Mouse (Mus musculus): ENCODE measurements around the gene Brd7. TPM values are rescaled to one million over a fixed set of nuclear protein-coding genes. Genes with fewer than 3 reads are reported as not detected.

Brd7 gene
- 10 to 100 TPM; 52.6 to 52.9 TPM for polyA plus RNA-seq (2017; shearing (Covaris generic))

DNA sequence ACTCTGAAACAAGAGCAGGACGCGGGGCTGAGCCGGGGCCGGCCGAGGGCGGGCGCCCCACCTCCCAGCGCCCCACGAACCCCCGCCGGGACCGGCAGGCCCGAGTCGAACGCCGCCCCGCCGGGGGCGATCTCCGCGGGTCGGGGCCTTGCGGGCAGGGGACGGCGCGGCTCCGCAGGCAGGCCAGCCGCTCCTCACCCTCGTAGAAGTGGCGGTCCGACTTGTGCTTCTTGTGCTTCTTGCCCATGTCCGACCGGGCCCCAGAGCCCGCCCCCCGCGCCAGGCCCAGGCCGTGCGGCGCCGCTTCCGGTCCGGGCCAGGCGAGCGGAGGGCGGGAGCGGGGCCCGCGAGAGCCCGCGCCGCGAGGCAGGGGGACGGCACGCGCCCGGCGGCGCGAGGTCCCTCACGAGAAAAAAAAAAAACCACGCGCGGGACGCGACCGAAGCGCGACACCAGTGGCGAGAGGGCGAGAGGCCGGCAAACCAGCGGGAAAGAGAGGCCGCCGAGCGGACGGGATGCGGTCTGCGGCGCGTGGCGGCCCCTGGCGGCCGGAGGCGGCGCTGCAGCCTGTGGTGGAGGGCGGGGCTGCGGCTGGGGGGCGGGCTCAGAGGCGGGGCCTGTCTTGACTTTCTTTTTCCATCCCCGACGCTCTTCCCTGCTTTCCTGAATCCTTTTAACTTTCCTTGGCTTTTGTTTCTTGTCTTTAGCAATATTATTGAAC is at the start of gene Brd7:
Brd7 (minus strand) TSS at position 487 of the 721 bp plus-strand sequence.
- ATAC-seq = peak; percentile 81

DNA sequence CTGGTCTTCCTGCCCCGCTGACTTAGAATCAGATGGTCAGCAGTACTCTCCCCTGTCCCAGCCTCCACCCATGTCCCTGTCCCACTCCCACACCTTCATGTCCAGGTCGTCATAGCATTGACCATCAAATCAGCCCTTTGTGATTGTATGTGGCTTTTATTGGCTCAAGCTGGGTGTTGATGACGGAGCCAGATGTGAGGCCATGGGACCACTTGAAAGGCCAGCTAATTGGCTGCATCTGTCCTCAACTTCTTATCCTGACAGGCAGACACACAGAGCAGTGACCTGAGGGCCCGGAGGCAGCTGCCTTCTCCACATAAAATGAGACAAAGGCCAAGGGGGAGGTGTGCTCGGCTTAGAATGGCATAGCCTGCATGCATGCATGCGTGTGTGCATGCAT is 49.5 kb upstream of the Brd7 start:
- ATAC-seq = no peak

DNA sequence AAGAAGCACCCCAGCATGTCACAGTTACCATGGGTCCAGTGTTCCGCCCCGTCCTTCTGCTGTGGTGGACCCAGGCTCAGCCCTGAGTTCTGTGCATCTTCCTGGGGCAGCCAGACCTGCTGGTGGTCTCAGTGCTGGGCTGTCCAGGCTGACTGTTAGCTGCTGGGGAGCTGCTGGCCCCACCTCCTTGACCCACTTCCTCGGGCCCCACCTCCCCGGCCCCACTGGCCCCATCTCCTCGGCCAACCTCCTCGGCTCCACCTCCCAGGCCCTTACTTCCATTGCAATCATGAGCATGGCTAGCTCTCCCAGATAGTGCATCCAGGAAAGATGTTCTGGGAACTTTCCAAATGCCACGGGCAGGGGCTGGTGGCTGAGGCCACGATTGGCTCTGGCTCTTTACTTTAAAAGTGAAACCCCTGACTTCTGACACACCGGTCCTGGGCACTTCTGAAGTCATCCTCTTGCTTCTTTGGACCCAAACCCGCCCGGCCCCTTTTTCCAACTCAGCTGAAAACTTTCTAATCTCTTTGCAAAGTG is 47.5 kb upstream of the Brd7 start:
- ATAC-seq = no peak

DNA sequence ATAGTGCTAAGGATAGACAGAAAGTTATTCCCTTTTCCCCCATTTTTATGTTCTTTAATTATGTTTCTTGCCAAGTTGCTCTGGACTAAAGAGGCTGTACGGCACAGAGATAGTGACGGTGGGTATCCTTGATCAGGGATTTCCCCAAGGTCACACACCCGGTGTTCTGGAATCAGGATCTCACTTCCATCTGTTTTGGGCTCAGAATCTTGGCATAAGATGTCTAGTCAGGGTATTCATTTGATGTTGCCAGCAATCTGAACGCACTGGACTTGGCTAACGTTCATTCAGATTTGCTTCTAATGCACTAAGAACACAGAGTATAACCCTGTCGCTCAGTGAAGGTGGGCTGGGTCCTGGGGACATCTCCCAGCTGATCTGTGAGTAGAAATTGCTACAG is 45.7 kb upstream of the Brd7 start:
- no peak for ATAC-seq

DNA sequence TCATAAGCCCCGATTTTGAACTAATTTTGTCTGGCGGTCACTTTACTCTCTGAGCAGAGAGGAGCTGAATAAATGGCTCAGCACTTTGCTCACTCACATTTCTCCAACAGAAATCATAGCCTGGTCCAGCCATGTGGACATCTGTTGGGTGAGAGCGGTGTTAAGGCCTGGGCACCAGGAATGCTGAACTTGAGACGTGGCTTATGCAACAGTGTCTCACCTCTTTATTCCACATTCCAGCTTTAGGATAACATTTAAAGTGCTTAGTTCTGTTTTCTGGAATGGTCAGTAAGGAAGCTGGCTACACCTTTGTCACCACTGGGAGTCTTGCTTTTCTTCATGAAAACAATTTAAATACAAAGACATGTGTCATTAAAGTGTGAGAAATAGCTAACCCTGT is 36.1 kb upstream of the Brd7 start:
- ATAC-seq = no peak

DNA sequence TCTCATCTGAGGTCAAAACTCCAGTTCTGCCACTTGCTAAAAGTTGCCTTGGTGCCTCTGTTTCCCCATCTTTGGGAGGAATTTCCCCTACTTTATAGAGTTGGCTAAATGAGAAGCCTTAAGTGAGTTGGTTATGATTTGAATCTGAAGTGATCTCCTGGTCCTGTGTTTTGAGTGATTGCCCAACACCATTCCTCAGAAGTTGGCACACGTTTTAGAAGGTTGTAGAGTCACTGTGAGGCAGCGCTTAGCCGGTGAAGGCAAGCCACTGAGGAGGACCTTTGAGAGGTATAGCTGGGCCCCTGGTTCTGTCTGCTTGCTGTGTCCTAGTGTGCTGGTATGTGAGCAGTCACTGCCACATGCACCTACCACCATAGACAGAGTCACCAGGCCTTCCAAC is 31.3 kb upstream of the Brd7 start:
- no peak for ATAC-seq

GRCm38 (mm10) chr8:88390749-88391148 is 28.8 kb upstream of the Brd7 start:
- ATAC-seq = no peak

- ATAC-seq = no peak
Observed at GRCm38 (mm10) chr8:88388691-88389239, 26.8 kb upstream of the Brd7 start.

DNA sequence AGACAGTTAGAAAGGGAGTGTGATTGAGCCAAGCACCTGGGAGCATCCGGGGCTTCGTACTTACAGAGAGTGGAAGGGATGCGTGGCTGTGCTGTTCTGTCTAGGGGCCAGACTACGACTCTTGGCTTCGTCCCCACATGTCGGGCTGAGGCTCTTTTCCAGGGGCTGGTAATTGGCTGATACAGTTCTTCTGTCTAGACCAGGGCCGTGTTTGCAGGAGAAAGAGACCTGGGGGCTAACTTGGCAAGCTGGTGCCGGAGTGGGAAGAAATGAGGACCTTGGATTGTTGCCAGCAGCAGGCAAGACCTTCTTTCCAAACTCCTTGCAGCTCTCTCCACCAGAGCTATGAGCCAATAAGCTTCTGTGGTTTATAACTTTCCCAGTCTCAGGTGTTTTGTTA is 25.9 kb upstream of the Brd7 start:
- no peak for ATAC-seq

DNA sequence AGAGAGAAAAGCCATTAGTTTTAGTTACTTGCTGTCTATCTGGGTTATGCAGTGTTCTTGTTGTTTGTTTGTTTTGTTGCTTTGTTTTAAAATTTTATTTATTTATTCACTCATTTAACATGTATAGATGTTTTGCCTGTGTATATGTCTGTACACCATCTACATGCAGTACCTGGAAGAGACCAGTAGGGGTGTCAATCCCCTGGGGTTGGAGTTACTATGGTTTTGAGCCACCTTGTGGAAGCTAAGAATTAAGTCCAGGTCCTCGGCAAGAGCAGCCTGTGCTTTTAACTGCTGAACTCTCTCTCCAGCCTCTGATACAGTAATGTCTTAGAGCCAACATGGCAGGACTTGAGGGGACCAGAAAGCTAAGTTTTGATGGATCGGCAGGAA is 21.2 kb upstream of the Brd7 start:
- no peak for ATAC-seq

DNA sequence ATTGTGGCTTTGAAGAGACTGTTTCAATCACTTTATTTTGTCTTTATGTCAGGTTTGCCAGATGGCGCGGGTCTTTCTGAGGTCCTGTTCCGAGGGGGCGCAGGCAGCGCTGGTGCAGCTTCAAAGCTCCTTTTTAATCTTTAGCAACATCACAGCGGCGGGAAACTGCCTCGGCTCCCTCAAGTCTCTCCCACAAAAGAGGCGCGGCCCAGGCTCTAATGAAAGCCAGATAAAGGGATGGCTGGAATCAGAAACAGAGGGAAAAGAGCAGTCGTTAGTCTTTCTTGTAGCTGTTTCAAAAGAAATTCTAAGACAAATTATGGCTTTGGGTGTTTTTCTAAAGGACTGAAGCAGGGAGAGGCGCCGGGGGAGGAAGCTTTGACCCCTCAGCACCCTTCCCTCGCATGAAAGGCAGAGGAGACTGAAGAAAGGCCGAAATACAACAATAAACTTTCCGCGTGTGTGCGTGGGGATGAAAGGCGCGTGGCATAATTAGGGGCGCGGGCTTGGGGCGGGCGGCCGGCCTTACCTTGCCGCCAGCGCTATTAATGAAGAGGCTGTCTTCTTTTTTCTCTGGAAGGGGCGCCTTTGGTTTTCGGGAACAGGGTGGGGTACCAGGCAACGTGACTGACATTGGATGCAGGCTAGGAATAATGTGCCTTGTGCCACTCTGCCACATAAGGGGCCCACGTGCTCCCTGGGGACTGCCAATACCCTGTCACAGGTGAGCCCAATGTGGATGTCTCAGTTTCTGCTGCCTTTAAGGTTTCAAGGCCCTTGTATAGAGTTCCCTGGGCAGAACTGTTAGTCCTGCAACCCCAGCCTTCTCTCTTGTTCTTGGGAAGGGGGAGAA is 20.5 kb upstream of the Brd7 start:
- ATAC-seq = no peak

- no peak for ATAC-seq
Observed at GRCm38 (mm10) chr8:88380497-88380896, 18.5 kb upstream of the Brd7 start.

DNA sequence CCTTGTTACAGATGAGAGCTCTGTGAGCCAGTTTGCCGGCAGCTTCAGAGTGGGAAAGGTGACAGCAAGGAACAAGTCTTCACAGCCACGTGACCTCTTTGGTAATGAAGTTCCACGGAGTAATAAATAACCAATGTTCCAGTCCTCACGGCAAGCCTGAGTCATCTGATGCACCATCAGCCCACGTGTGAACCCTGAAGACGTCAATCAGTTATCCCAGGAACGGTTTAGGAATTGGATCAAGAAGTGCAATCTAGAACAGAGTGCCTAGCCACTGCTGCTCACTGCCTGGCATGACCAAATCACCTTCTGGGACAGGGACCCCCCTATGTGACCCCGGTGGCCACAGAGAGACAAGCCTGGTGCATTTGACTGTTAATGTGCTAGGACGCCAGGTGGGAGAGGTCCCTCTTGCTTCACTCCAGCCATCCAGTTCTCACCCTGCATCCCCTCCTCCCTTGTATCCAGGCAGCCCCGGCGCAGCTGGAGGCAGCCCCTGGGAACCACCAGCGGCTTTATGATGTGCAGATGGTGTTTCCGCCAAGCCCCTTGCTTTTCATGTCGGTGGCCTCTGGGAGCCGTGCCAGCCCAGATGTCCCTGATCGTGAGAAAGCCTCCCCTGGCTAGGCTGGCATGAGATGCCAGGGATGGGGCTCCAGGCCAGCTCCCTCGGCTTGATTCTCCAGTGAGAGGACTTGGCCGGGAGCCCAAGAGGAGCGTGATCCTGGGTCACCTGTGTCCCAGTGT is 15.0 kb upstream of the Brd7 start:
- no peak for ATAC-seq

GRCm38 (mm10) chr8:88371522-88371921 is 9.5 kb upstream of the Brd7 start:
- ATAC-seq = no peak

GRCm38 (mm10) chr8:88369805-88370204 is 7.8 kb upstream of the Brd7 start:
- ATAC-seq = no peak

- no peak for ATAC-seq
Observed at GRCm38 (mm10) chr8:88369221-88369620, 7.2 kb upstream of the Brd7 start.

DNA sequence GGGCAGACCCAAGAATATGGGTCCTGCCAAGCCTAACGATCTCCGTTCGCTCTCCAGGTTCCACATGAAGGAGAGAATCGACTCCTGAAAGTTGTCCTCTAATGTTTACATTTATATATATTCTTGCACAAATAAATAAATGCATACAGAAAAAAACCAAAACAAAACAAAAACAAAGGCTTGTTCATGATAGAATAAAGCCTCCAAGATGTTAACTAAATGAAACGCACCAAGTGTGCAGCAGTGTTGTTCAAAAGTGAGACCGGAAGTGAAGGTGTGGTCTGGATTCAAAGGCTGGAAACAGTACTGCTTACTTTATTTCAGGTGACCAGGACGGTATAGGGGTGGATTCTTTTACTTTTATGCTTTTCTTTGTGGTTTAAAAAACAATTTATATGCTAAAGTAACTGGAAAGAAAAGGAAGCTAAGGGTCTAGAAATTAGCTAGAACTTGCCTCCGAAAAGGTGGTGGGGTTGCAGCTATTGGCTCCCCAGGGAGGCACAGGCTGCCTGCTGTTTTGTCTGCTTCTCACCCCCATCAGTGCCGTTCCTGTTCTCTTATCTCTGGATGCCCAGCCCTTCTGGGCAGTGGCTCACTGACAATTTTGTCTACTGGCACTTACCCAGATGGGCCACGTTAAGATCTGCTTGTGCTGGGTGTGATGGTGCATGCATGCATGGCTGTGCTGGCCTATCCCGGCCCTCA is 604 bp upstream of the Brd7 start:
- peak; percentile 63 for ATAC-seq

DNA sequence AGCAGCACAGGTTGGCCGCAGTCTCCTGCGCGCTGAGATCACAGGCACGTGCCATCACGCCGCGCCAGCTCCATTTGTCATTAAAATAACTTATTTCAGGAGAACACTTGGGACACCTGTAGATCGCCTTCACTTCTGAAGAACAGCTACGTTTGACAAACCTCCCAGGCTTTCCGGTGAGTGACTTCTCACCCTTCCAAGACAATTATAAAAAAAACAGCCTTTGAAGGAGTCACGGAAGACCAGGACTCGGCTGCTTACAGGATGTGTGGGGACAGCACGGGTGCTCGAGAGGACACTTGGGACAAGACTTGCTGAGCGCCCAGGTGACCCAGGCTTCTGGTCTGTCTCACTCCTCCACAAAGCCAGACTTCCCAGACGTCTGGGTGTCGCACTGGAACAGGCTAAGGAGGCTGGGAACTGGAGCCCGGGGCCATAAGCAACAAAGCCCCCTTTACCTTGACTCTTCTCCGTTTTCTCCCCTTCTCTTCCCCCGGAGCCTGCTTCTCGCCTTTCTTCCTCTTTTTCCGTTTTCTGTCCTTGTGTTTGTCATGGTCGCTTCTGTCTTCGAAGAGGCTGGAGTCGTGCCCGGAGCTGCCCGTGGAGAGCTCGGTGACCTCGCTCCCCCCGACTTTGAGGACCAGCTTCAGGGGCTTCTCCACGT is 818 bp downstream of the Brd7 start:
- ATAC-seq = peak; percentile 12

- no peak for ATAC-seq
Observed at GRCm38 (mm10) chr8:88359959-88360358, 2.0 kb downstream of the Brd7 start.

GRCm38 (mm10) chr8:88357946-88358345 is 4.0 kb downstream of the Brd7 start:
- ATAC-seq = no peak

DNA sequence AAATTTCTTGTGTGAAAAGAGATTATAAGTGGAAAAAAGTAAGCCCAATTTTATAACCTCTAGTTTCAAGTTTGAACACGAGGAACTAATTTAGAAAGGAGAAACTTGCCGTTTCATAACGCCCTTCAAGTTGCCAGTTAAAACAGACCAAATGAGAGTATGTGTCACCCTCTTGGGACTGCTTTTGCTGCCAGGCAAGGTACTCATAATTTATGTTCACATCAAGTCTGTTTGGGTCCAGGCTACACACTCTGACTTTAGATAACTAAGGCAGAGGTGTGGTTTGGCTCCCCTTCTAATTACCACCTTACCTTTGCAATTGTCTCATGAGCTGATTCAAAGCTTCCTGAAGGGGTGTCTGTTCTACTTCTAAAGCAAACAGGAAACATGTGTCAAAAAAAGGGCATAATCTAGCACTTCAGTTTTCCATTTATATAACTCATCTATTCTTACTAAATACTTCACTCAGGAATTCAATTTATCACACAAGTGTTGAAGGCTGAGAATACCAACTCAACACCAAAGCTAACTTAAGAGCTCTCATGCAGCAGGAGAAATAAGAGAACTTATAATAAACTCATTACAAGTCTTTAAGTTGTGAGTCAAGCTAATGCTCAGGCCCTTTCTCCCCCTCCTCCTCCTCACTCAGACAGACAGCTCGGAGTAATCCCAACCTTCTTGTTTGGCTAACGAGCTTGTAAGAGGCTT is 4.6 kb downstream of the Brd7 start:
- ATAC-seq = no peak

Data from CD4-positive, CD25-positive, alpha-beta regulatory T cell, adult 4 months (primary cell).